Mouse (Mus musculus) cerebellum, adult 11 months (tissue): ENCODE measurements at regions not wholly inside any gene's neighbourhood (a gene's known extent, or its start where the extent isn't known, plus 50 kb on each side); places are given as distances from the start of the nearest gene placed in this dataset.

Experiments used
- DNase-seq: peaks from one replicate; pipeline ENCODE4 v3.0.0; 2022

GRCm38 (mm10) chr5:149909108-149909739 lies 109.3 kb upstream of the Rxfp2 start:
- no peak for DNase-seq

GRCm38 (mm10) chr5:149909971-149910370 lies 108.5 kb upstream of the Rxfp2 start:
- no peak for DNase-seq

DNA sequence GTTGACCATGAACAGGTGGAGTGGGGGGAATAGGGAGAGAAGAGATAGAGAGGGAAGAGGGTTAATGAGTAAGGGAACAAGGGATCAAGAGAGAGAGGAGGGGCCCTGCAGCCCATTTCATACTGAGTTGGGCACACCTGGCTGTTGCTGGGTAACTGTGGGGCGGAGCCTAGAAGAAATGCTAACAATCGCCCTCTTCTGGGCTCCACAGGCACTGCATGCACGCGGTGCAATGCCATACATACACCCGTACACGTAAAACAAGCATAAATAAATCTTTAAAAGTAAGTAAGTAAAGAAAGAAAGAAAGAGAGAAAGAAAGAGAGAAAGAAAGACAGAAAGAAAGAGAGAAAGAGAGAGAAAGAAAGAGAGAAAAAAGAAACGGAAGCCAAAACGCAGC lies 106.5 kb upstream of the Rxfp2 start:
- no peak for DNase-seq

GRCm38 (mm10) chr5:149915761-149916160 lies 102.7 kb upstream of the Rxfp2 start:
- DNase-seq = no peak

GRCm38 (mm10) chr5:149917374-149917773 lies 101.1 kb upstream of the Rxfp2 start:
- no peak for DNase-seq

DNA sequence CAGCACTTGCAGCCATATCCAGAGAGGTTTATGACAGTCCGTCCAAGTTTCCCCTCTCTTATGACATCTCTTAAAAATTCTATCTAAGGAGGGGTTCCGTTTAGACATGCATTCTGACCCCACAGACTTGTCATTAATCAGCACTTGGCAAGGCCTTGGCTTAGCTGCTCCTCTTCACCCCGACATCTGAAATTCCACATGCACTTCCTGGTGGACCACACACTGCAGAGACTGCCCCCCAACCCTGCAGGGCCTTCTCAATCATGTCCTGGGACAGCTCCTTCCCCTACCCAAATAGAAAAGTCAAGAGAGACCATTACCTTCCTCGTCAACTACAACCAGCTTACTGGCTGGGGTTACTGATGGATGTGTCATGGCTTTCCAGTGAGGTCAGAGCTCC lies 99.4 kb upstream of the Rxfp2 start:
- DNase-seq = no peak

GRCm38 (mm10) chr5:149920326-149920725 lies 98.1 kb upstream of the Rxfp2 start:
- no peak for DNase-seq

DNA sequence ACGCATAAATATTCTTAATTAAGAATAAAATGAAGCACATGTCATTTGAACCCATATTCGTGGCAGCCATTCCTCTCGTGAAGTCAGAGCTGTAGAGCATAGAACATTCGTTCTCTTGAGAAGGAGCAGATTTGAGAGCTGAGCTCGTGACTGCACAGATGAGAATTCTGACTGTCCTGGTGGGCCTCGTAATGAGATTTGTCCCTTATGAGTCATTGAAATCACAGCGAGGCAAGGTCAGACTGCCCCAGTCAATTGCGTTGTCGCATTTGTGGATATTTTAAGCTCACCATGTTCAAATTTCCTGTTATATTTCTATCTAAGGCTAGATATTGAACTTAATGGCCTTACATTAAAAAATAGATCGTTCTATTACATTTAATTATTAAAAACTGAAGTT lies 94.0 kb upstream of the Rxfp2 start:
- DNase-seq = no peak

- DNase-seq = no peak
Observed at GRCm38 (mm10) chr5:149926786-149927185, 91.7 kb upstream of the Rxfp2 start.

- no peak for DNase-seq
Observed at GRCm38 (mm10) chr5:149931574-149932161, 86.8 kb upstream of the Rxfp2 start.

- DNase-seq = no peak
Observed at GRCm38 (mm10) chr5:149932220-149932619, 86.3 kb upstream of the Rxfp2 start.

- DNase-seq = no peak
Observed at GRCm38 (mm10) chr5:149945651-149946050, 72.8 kb upstream of the Rxfp2 start.

GRCm38 (mm10) chr5:149947491-149947890 lies 71.0 kb upstream of the Rxfp2 start:
- DNase-seq = no peak

DNA sequence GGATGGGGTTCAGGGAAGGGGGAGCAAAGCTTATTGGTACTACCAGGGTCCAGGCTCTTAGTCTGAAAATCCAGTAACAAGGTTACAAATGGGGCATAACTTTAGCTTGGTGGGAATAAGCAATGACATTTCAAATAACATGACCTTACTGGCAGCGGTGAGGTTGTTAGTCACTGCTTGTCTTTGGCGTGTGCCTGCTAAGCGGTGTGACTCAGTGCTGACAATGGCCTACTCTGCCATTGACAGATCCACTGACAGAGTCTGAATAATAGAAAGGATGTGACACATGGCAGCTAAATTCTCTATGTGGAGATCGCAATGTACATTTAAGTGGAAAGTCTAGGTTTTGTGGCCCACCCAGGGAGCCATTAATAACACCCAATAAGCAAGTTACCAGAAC lies 61.5 kb upstream of the Rxfp2 start:
- no peak for DNase-seq

DNA sequence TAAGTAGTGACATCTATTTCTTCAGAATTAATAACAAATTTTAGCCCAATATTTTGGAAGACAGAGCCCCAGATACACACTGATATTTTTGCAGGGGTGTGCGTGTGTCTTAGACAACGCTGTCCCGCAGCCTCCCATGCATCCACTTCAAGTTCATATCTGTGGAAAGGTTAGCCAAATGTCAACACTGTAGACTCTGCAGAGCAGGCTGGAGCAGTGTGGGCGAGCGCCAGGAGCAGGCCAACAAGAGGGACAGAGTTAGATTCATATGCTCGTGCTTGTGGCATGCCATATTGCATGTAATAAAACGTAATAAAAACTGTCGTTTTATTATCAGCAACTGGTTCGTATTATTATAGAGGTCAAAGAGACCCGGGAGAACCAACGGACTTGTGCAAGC lies 57.3 kb upstream of the Rxfp2 start:
- DNase-seq = no peak

DNA sequence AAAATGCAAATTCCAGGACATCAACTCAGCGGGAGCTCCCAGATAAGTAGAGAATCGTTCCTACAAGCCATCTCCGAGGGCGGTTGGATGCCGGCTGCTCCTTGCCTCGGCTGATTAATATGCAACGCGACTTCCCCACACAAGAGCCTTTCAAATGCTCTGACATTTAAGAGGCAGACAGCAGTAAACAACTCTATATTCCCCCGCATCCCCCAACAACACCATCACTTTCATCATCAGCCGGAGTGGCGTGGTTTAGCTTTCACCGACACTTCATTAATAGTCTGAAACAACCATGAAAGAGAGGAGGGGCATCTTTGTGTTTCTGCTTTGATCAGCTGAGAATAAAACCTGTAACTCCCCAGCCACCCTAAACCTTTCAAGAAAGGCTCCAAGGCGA lies 53.7 kb upstream of the Rxfp2 start:
- no peak for DNase-seq
